Mouse (Mus musculus): Measurements from ENCODE around the gene Xlr5a.
"Not testable (repeated sequence)": the region's sequence is repeated elsewhere in the genome, so short reads cannot be mapped to it uniquely, and the experiment has no call there.

- TF ChIP-seq CTCF, POLR2A (IDR thresholded peaks at IDR 0.05; ENCODE audit: insufficient read depth, low read depth, low read length): not testable (repeated sequence)
Measured at GRCm38 (mm10) chrX:73148496-73148895, 144.3 kb downstream of the Xlr5a start, which contains the start of gene Xlr5b.

Measured in olfactory bulb, adult 2 months (tissue).